Mouse (Mus musculus): ENCODE data around the gene Gorasp2.

- TF ChIP-seq ZNF384 (IDR thresholded peaks at IDR 0.05; ENCODE audit: low read depth, low read length) (no peak), HCFC1 (IDR thresholded peaks at IDR 0.05; ENCODE audit: borderline replicate concordance, insufficient read depth, low read length) (no peak), ZC3H11A (IDR thresholded peaks at IDR 0.05; ENCODE audit: borderline replicate concordance, low read depth, low read length) (no peak), CHD2 (IDR thresholded peaks at IDR 0.05; ENCODE audit: low read depth, low read length) (no peak)
Observed at GRCm38 (mm10) chr2:70736008-70736407, 74.6 kb downstream of the Gorasp2 start.

Measured in ES-E14 (cell line).